Mouse (Mus musculus) forebrain, embryonic 10.5 days (tissue): ENCODE data around the gene Trip4. TPM values are rescaled to one million over a fixed set of nuclear protein-coding genes. Genes with fewer than 3 reads are reported as not detected.
"Not testable (repeated sequence)": the region's sequence is repeated elsewhere in the genome, so short reads cannot be mapped to it uniquely, and the experiment has no call there.

Experiments
- DNase-seq: peaks from one replicate; pipeline ENCODE4 v3.0.0-alpha.2; 2017; ENCODE audit warnings: low spot score; ENCODE audit errors: extremely low spot score
- H3K27ac ChIP-seq: fragments of 300-500 bp; sonication (generic); 2 replicates; pipeline ENCODE4 v1.5.1; 2016; ENCODE audit warnings: mild to moderate bottlenecking
- H3K27me3 ChIP-seq: fragments of 300-500 bp; sonication (generic); 2 replicates; pipeline ENCODE4 v1.6.1; 2016; ENCODE audit warnings: mild to moderate bottlenecking; ENCODE audit not compliant: poor library complexity, severe bottlenecking
- H3K36me3 ChIP-seq: fragments of 300-500 bp; sonication (generic); replicated peaks from 2 replicates; pipeline ENCODE4 v1.6.1; 2016; ENCODE audit warnings: mild to moderate bottlenecking, moderate library complexity
- H3K4me1 ChIP-seq: fragments of 300-500 bp; sonication (generic); 2 replicates; pipeline ENCODE4 v1.6.1; 2016
- H3K4me3 ChIP-seq: fragments of 300-500 bp; sonication (generic); 2 replicates; pipeline ENCODE4 v1.5.1; 2016; ENCODE audit warnings: mild to moderate bottlenecking, moderate library complexity
- H3K9me3 ChIP-seq: fragments of 300-500 bp; sonication (generic); 2 replicates; pipeline ENCODE4 v1.6.1; 2016; ENCODE audit warnings: mild to moderate bottlenecking, moderate library complexity
- WGBS: fragments of 180-500 bp; shearing (Covaris S2); methylation state at CpG from one replicate; pipeline ENCODE4 v1.1.7; 2016; 5-methylcytosine and 5-hydroxymethylcytosine counted together
- polyA plus RNA-seq: library from polyadenylated mRNA; unstranded; fragments of >200 nt; fragmentation: Nextera tagmentation; extraction: Ambion mirVana; gene quantifications from 2 replicates; pipeline ENCODE4 v1.2.1, GENCODE M21; 2016

Gene Trip4
- polyA plus RNA-seq, 1 experiment from 2014 or later = 32.5 TPM

GRCm38 (mm10) chr9:65787829-65788344 lies 120.7 kb downstream of the Trip4 start:
- WGBS = 88% methylated on average over 4 of the region's 4 CpGs
- Histone ChIP-seq H3K9me3 (no peaks in the 10 kb centered on the region), H3K36me3 (peaks cover 40% of the 10 kb centered on the region), H3K27me3 (no peaks in the 10 kb centered on the region), H3K4me3 (no peak overlapping the region), H3K27ac (no peak overlapping the region), H3K4me1 (peaks cover 54% of the 10 kb centered on the region)
- no peak for DNase-seq

- H3K4me1 ChIP-seq = peaks cover 53% of the 10 kb centered on the region
- no peak overlapping the region for H3K4me3 ChIP-seq
- WGBS = 81% methylated on average over 8 of the region's 8 CpGs
- peaks cover 39% of the 10 kb centered on the region for H3K36me3 ChIP-seq
- H3K9me3 ChIP-seq = no peaks in the 10 kb centered on the region
- no peaks in the 10 kb centered on the region for H3K27me3 ChIP-seq
- no peak overlapping the region for H3K27ac ChIP-seq
- no peak for DNase-seq
Observed at GRCm38 (mm10) chr9:65786885-65787787, 121.5 kb downstream of the Trip4 start.

GRCm38 (mm10) chr9:65785772-65786368 lies 122.7 kb downstream of the Trip4 start:
- Histone ChIP-seq H3K27me3 (no peaks in the 10 kb centered on the region), H3K4me1 (peaks cover 40% of the 10 kb centered on the region), H3K9me3 (no peaks in the 10 kb centered on the region), H3K36me3 (peaks cover 33% of the 10 kb centered on the region), H3K27ac (no peak overlapping the region), H3K4me3 (no peak overlapping the region)
- WGBS = 87% methylated on average over 4 of the region's 4 CpGs
- DNase-seq = no peak

GRCm38 (mm10) chr9:65779619-65780018 lies 129.0 kb downstream of the Trip4 start:
- H3K27ac ChIP-seq = not testable (repeated sequence)
- 93% methylated on average over 3 of the region's 3 CpGs for WGBS

More at GRCm38 (mm10) chr9:65779619-65780018, 129.0 kb downstream of the Trip4 start:
- H3K4me3 ChIP-seq, DNase-seq, H3K9me3 ChIP-seq, H3K27me3 ChIP-seq: not testable (repeated sequence)
- H3K4me1 ChIP-seq = peaks cover 39% of the 10 kb centered on the region
- peaks cover 12% of the 10 kb centered on the region for H3K36me3 ChIP-seq

Other genes starting within 250 kb of the Trip4 start
- 204 and 217 TPM in 2 replicates for gene Oaz2, start 240.8 kb downstream of the Trip4 start, polyA plus RNA-seq
- gene Zfp609, start 81.2 kb downstream of the Trip4 start, polyA plus RNA-seq = 8.2 and 8.3 TPM in 2 replicates
- gene Pclaf, start 18.6 kb downstream of the Trip4 start, polyA plus RNA-seq = 339 and 372 TPM in 2 replicates
- gene Csnk1g1, start 130 bp upstream of the Trip4 start, polyA plus RNA-seq = 16.7 and 18.2 TPM in 2 replicates
- gene Ppib, start 151.4 kb upstream of the Trip4 start, polyA plus RNA-seq = 445 and 454 TPM in 2 replicates
- gene Snx22, start 160.9 kb upstream of the Trip4 start, polyA plus RNA-seq = 2.1 and 2.6 TPM in 2 replicates
- 136 and 140 TPM in 2 replicates for gene Snx1, start 217.8 kb upstream of the Trip4 start, polyA plus RNA-seq
- 166 and 168 TPM in 2 replicates for gene Ciao2a, start 217.8 kb upstream of the Trip4 start, polyA plus RNA-seq
- 7.6 and 8.9 TPM in 2 replicates for gene Dapk2, start 249.4 kb upstream of the Trip4 start, polyA plus RNA-seq